Mouse (Mus musculus) lung, adult 2 months (tissue): ENCODE measurements at regions not wholly inside any gene's neighbourhood (a gene's known extent, or its start where the extent isn't known, plus 50 kb on each side); places are given as distances from the start of the nearest gene placed in this dataset.

Experiments
- CTCF ChIP-seq: fragments of 200-500 bp; IDR thresholded peaks from 2 replicates; pipeline ENCODE4 v1.5.1; 2011; ENCODE audit warnings: mild to moderate bottlenecking, low read length, control low read depth; ENCODE audit not compliant: insufficient read depth
- POLR2A ChIP-seq: fragments of 200-500 bp; IDR thresholded peaks from 2 replicates; pipeline ENCODE4 v1.6.1; 2011; ENCODE audit warnings: low read depth, mild to moderate bottlenecking, control low read depth, low read length, borderline replicate concordance; ENCODE audit errors: extremely low read depth

- no peak for TF ChIP-seq CTCF
- TF ChIP-seq POLR2A, result no peak
These were observed 121.7 kb upstream of the Cmc1 start for GRCm38 (mm10) chr9:118271681-118272080.
